Comparison of ENCODE assay signal across 8 mouse cellular contexts in the genomic region with DNA sequence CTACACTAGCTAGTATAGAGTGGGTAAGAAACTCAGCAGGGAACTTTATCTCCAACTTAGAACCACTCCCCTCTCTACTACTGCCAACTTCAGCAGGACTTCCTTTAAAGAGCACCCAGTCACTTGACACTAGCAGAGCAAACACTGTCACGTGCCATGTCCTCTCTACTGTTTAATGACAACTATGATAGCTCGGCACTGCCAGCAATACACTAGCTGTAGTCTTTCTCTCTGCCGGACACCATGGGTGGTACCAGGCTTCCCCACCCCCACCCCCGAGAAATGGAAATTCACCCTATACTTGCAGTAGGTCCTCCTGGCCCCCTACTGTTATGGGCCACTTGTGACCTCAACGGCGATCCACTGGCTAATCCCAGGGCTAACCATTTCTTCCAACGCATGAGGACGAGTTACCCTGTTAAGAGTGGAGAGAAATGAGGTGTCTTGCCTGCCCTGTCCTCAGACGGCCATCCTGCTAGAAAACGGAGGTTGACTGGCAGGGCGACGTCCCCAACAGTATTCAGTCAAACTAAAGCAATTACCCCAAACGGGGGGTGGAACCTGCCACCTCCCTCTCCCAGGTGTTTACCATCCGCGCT. TPM values are rescaled to one million over a fixed set of nuclear protein-coding genes. Genes with fewer than 3 reads are reported as not detected.
DNase-seq lines count a peak whose midpoint lies in the region; ATAC-seq and TF ChIP-seq lines count a peak whose summit lies in the region.

No protein-coding gene starts in this region.

- peak; percentile 53 for DNase-seq in kidney, adult 11 months
- no peak for DNase-seq in kidney, adult 18-20 months
- DNase-seq in adrenal gland, postnatal 14 days = peak; percentile 57
- DNase-seq in skeletal muscle tissue, adult 2 months (ENCODE audit: low read depth, low spot score) = peak; percentile 80
- DNase-seq in layer of hippocampus, adult 8-10 months (ENCODE audit: low spot score in 2 of 2) = no peak

- peak overlapping the region; percentile 93 for H3K9ac ChIP-seq in forebrain, embryonic 16.5 days (replicated peaks; ENCODE audit: low read depth, low read length)
- H3K9ac ChIP-seq in intestine, postnatal 0 days (ENCODE audit: low read depth, low read length) = peak overlapping the region; percentile 94
- H3K9ac ChIP-seq in lung, embryonic 15.5 days = peak overlapping the region; percentile 97

- peak; percentile 20 for ATAC-seq in forebrain, embryonic 16.5 days
- peak; percentile 60 for ATAC-seq in intestine, postnatal 0 days
- peak; percentile 69 for ATAC-seq in lung, embryonic 15.5 days (ENCODE audit: borderline replicate concordance, extremely low read depth, low FRiP score, low TSS enrichment)

- no peaks in the 10 kb centered on the region for H3K9me3 ChIP-seq in forebrain, embryonic 16.5 days (ENCODE audit: control insufficient read depth, low read length)
- no peaks in the 10 kb centered on the region for H3K9me3 ChIP-seq in intestine, postnatal 0 days (ENCODE audit: control insufficient read depth)
- no peaks in the 10 kb centered on the region for H3K9me3 ChIP-seq in lung, embryonic 15.5 days

- WGBS in forebrain, embryonic 16.5 days = 1% methylated on average over 15 of the region's 15 CpGs
- WGBS in intestine, postnatal 0 days = under 1% methylated on average over 15 of the region's 15 CpGs
- WGBS in lung, embryonic 15.5 days = under 1% methylated on average over 15 of the region's 15 CpGs

- peak overlapping the region; percentile 75 for H3K4me2 ChIP-seq in forebrain, embryonic 16.5 days (ENCODE audit: low read length)
- peak overlapping the region; percentile 80 for H3K4me2 ChIP-seq in intestine, postnatal 0 days (replicated peaks; ENCODE audit: low read depth)
- H3K4me2 ChIP-seq in lung, embryonic 15.5 days = peak overlapping the region; percentile 92

- peaks cover 11% of the 10 kb centered on the region for H3K4me1 ChIP-seq in forebrain, embryonic 16.5 days (replicated peaks; ENCODE audit: control insufficient read depth, insufficient read depth, low read length)
- H3K4me1 ChIP-seq in intestine, postnatal 0 days (replicated peaks; ENCODE audit: control insufficient read depth, insufficient read depth, low read length) = 0 out of 2 replicates have a peak, but pooled peaks cover 6% of the 10 kb centered on the region
- peaks cover 18% of the 10 kb centered on the region for H3K4me1 ChIP-seq in lung, embryonic 15.5 days

- H3K4me3 ChIP-seq in forebrain, embryonic 16.5 days (replicated peaks; ENCODE audit: low read length) = peak overlapping the region; percentile 57
- H3K4me3 ChIP-seq in intestine, postnatal 0 days (ENCODE audit: low read depth, low read length) = peak overlapping the region; percentile 76
- H3K4me3 ChIP-seq in lung, embryonic 15.5 days = peak overlapping the region; percentile 91

- no peak for TF ChIP-seq CTCF in intestine, postnatal 0 days (IDR thresholded peaks at IDR 0.05; ENCODE audit: low read depth)

- H3K27me3 ChIP-seq in forebrain, embryonic 16.5 days (replicated peaks; ENCODE audit: control insufficient read depth, insufficient read depth, low read length) = no peaks in the 10 kb centered on the region
- no peaks in the 10 kb centered on the region for H3K27me3 ChIP-seq in intestine, postnatal 0 days (replicated peaks; ENCODE audit: control insufficient read depth, insufficient read depth, low read length)
- no peaks in the 10 kb centered on the region for H3K27me3 ChIP-seq in lung, embryonic 15.5 days

- no peaks in the 10 kb centered on the region for H3K36me3 ChIP-seq in forebrain, embryonic 16.5 days (ENCODE audit: control insufficient read depth, insufficient read depth)
- H3K36me3 ChIP-seq in intestine, postnatal 0 days (ENCODE audit: control insufficient read depth, insufficient read depth) = peaks cover 37% of the 10 kb centered on the region
- H3K36me3 ChIP-seq in lung, embryonic 15.5 days = peaks cover 24% of the 10 kb centered on the region

- peak overlapping the region; percentile 98; the same call in 1 of the 2 replicates for H3K27ac ChIP-seq in forebrain, embryonic 16.5 days (ENCODE audit: low read length)
- H3K27ac ChIP-seq in intestine, postnatal 0 days (ENCODE audit: low read depth, low read length) = peak overlapping the region; percentile 93
- H3K27ac ChIP-seq in lung, embryonic 15.5 days = peak overlapping the region; percentile 99

RNA-seq across cellular contexts. Expression of a gene that starts 0.6 kb away (rescaled TPM):
- 51.2 and 57.3 TPM in 2 replicates for total RNA-seq in adrenal gland, postnatal 14 days (2021)
- 44.6 and 51.2 TPM in 2 replicates for polyA plus RNA-seq in forebrain, embryonic 16.5 days (2015; fragmentation: Nextera tagmentation; extraction: Ambion mirVana)
- polyA plus RNA-seq in intestine, postnatal 0 days (2015; fragmentation: Nextera tagmentation; extraction: Ambion mirVana) = 36.8 and 38.1 TPM in 2 replicates
- polyA plus RNA-seq in lung, embryonic 15.5 days (2015; fragmentation: Nextera tagmentation; extraction: Ambion mirVana) = 25.9 and 27.7 TPM in 2 replicates
- 10 to 100 TPM; 46.7 to 47.9 (median 47.2) TPM for total RNA-seq in layer of hippocampus, adult 8-10 months (2022)

RNA-seq across cellular contexts. Expression of a gene that starts 21.7 kb away (rescaled TPM):
- 5.0 and 5.4 TPM in 2 replicates for total RNA-seq in adrenal gland, postnatal 14 days (2021)
- 4.2 and 6.7 TPM in 2 replicates for polyA plus RNA-seq in forebrain, embryonic 16.5 days (2015; fragmentation: Nextera tagmentation; extraction: Ambion mirVana)
- 0.67 and 0.89 TPM in 2 replicates for polyA plus RNA-seq in intestine, postnatal 0 days (2015; fragmentation: Nextera tagmentation; extraction: Ambion mirVana)
- 5.8 and 6.2 TPM in 2 replicates for polyA plus RNA-seq in lung, embryonic 15.5 days (2015; fragmentation: Nextera tagmentation; extraction: Ambion mirVana)
- total RNA-seq in layer of hippocampus, adult 8-10 months (2022) = 1 to 10 TPM in 1 of 4 experiments, under 1 TPM in 2, not detected in 1; 0.49 to 1.5 (median 0.85) TPM

RNA-seq across cellular contexts. Expression of a gene that starts 30.1 kb away (rescaled TPM):
- 28.9 and 30.7 TPM in 2 replicates for total RNA-seq in adrenal gland, postnatal 14 days (2021)
- polyA plus RNA-seq in forebrain, embryonic 16.5 days (2015; fragmentation: Nextera tagmentation; extraction: Ambion mirVana) = 52.6 and 56.7 TPM in 2 replicates
- 19.8 and 21.0 TPM in 2 replicates for polyA plus RNA-seq in intestine, postnatal 0 days (2015; fragmentation: Nextera tagmentation; extraction: Ambion mirVana)
- 34.0 and 37.6 TPM in 2 replicates for polyA plus RNA-seq in lung, embryonic 15.5 days (2015; fragmentation: Nextera tagmentation; extraction: Ambion mirVana)
- total RNA-seq in layer of hippocampus, adult 8-10 months (2022) = 10 to 100 TPM; 44.6 to 62.9 (median 51.3) TPM

RNA-seq across cellular contexts. Expression of a gene that starts 30.5 kb away (rescaled TPM):
- total RNA-seq in adrenal gland, postnatal 14 days (2021) = 93.6 and 95.6 TPM in 2 replicates
- polyA plus RNA-seq in forebrain, embryonic 16.5 days (2015; fragmentation: Nextera tagmentation; extraction: Ambion mirVana) = 200 and 212 TPM in 2 replicates
- 84.4 and 85.6 TPM in 2 replicates for polyA plus RNA-seq in intestine, postnatal 0 days (2015; fragmentation: Nextera tagmentation; extraction: Ambion mirVana)
- 204 and 214 TPM in 2 replicates for polyA plus RNA-seq in lung, embryonic 15.5 days (2015; fragmentation: Nextera tagmentation; extraction: Ambion mirVana)
- total RNA-seq in layer of hippocampus, adult 8-10 months (2022) = 10 to 100 TPM; 71.8 to 82.2 (median 78.1) TPM

Comparison
In these comparisons a context has a peak if more than half of its experiments do, and no peak if none do; other contexts are left out.
1. DNase-seq: peak in kidney, adult 11 months (single experiment), adrenal gland, postnatal 14 days (single experiment) and skeletal muscle tissue, adult 2 months (single experiment); none in kidney, adult 18-20 months (single experiment) and layer of hippocampus, adult 8-10 months (0 of 2).
2. Peak in every context shown above with its lines, with median percentiles within 50 percentile points of each other: ATAC-seq, H3K27ac ChIP-seq, H3K4me2 ChIP-seq, H3K4me3 ChIP-seq and H3K9ac ChIP-seq.